Mouse (Mus musculus) embryonic fibroblast, embryonic 13.5 days (primary cell): ENCODE measurements around the gene Rasgrp3. TPM values are rescaled to one million over a fixed set of nuclear protein-coding genes. Genes with fewer than 3 reads are reported as not detected.
"Not testable (repeated sequence)": the region's sequence is repeated elsewhere in the genome, so short reads cannot be mapped to it uniquely, and the experiment has no call there.

ENCODE experiments used
- H3K27ac ChIP-seq: 2 replicates; pipeline ENCODE4 v1.5.1; 2012; ENCODE audit warnings: low read length, control low read depth, inconsistent platforms; ENCODE audit not compliant: insufficient read depth
- H3K4me1 ChIP-seq: 2 replicates; pipeline ENCODE4 v1.6.1; 2011; ENCODE audit warnings: low read length; ENCODE audit not compliant: control insufficient read depth, insufficient read depth
- H3K4me3 ChIP-seq: 2 replicates; pipeline ENCODE4 v1.5.1; 2011; ENCODE audit warnings: mild to moderate bottlenecking, control low read depth, low read length; ENCODE audit not compliant: insufficient read depth
- CTCF ChIP-seq: IDR thresholded peaks from 2 replicates; pipeline ENCODE4 v1.5.1; 2011; ENCODE audit warnings: mild to moderate bottlenecking, control low read depth, low read length, moderate library complexity, borderline replicate concordance; ENCODE audit not compliant: insufficient read depth
- POLR2A ChIP-seq: IDR thresholded peaks from 2 replicates; pipeline ENCODE4 v1.6.1; 2011; ENCODE audit warnings: low read depth, mild to moderate bottlenecking, control low read depth, low read length, moderate library complexity
- polyA plus RNA-seq: library from polyadenylated mRNA; stranded (reverse); fragments of >200 nt; gene quantifications from 2 replicates; pipeline ENCODE4 v1.2.4, GENCODE M21; 2011; ENCODE audit warnings: low read depth; ENCODE audit not compliant: missing spikeins, insufficient read length

The Rasgrp3 gene
- polyA plus RNA-seq, 1 experiment = 3.6 TPM

DNA sequence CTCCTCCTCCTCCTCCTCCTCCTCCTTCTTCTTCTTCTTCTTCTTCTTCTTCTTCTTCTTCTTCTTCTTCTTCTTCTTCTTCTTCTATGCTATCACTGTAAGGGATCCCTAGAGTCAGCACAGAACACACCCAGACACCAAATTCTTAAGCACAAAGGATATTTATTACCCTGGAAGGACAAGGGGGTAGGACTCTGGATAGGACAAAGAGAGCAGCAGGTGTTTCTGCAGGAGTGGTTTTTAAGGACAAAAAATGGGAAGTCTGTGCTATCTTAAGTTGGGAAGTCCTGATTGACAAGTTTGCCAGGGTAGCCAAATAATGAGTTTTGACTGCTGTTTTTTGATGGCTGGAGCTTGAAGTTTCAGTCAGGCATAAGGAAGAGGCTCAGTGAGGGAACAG is 17.9 kb downstream of the Rasgrp3 start:
- Histone ChIP-seq H3K4me3 (no peak overlapping the region), H3K27ac (no peak overlapping the region), H3K4me1 (no peaks in the 10 kb centered on the region)
- TF ChIP-seq POLR2A (no peak), CTCF (no peak)

DNA sequence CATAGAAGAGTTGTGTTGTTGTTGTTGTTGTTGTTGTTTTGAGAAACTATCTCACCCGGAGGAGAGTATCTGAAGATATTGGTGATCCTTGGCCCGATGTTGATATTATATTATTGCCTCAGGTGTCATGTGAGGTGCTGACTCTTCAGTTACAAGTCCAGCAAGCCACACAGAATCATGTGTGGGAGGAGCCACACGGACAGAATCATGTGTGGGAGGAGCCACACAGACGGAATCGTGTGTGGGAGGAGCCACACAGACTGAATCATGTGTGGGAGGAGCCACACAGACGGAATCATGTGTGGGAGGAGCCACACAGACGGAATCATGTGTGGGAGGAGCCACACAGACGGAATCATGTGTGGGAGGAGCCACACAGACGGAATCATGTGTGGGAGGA is 20.4 kb downstream of the Rasgrp3 start:
- not testable (repeated sequence) for H3K27ac ChIP-seq, H3K4me3 ChIP-seq, H3K4me1 ChIP-seq

DNA sequence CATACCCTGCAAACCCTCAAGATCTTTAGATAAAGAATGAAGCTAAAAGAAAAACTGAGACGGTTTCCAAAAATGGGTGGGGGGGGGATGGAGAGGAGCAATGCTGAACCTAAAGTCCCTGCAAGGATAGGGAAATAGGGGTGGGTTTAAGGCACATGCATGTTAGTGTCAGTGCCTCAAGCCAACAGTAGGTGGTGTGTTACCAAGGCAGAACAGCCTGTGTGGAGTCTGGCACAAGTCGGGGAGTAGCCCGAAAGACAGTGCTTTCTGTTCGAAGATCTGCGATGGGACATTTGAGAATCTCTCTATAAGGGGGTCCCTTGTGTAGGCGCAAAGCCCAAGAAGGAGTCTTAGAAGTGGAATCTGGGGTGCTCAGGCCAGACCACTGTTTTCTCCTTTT is 24.9 kb downstream of the Rasgrp3 start:
- Histone ChIP-seq H3K4me3 (no peak overlapping the region), H3K27ac (no peak overlapping the region), H3K4me1 (peaks cover 7% of the 10 kb centered on the region)
- TF ChIP-seq CTCF = peak; percentile 14; the same call in 1 of the 2 replicates
- no peak for TF ChIP-seq POLR2A

DNA sequence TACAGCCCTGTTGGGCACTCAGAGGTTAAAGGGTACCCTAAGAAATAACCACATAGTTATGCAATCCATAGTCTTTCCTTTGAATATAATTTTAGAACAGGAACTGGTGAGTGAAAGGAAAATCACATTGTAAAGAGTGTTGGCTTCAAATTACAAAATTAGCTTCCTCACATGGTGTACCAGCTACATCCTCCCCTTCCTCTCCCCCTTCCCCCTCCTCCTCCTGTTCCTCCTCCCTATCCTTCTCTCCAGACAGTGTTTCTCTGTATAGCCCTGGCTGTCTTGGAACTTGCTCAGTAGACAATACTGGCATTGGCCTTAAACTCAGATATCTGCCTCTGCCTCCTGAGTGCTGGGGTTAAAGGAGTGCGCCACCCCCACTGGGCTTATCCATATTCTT is 26.1 kb downstream of the Rasgrp3 start:
- H3K27ac ChIP-seq = no peak overlapping the region
- no peak overlapping the region for H3K4me3 ChIP-seq
- TF ChIP-seq CTCF = no peak
- no peak for TF ChIP-seq POLR2A
- H3K4me1 ChIP-seq = peaks cover 13% of the 10 kb centered on the region

DNA sequence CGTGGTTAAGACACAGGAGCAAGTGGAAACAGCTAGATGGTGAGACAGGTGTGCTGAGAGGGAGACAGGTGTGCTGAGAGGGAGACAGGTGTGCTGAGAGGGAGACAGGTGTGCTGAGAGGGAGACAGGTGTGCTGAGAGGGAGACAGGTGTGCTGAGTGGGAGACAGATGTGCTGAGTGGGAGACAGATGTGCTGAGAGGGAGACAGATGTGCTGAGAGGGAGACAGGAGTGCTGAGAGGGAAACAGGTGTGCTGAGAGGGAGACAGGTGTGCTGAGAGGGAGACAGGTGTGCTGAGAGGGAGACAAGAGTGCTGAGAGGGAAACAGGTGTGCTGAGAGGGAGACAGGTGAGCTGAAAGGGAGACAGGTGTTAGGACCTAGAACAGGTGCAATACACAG is 27.5 kb downstream of the Rasgrp3 start:
- not testable (repeated sequence) for H3K4me3 ChIP-seq, H3K27ac ChIP-seq
- peaks cover 15% of the 10 kb centered on the region for H3K4me1 ChIP-seq

DNA sequence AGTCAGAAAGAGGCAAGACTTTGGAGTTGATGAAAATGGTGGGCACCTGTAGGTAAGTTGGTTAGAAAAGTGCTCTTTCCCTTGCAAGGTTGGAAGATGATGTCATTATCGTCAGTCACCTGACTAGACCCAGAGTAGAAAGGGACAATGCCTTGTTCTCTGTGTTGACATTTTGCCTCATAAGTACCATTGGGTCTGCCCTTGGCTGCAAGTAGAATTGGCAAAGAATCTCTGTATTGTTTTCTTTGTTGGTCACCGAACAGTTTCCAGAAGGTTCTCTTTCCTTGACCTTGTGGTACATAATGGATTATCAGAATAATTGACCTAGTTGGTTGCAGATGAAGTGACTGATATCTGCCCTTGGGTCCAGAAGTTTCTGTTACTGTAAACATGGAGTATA is 27.9 kb downstream of the Rasgrp3 start:
- Histone ChIP-seq H3K4me1 (peaks cover 15% of the 10 kb centered on the region), H3K27ac (no peak overlapping the region), H3K4me3 (no peak overlapping the region)
- TF ChIP-seq POLR2A (no peak), CTCF (no peak)

DNA sequence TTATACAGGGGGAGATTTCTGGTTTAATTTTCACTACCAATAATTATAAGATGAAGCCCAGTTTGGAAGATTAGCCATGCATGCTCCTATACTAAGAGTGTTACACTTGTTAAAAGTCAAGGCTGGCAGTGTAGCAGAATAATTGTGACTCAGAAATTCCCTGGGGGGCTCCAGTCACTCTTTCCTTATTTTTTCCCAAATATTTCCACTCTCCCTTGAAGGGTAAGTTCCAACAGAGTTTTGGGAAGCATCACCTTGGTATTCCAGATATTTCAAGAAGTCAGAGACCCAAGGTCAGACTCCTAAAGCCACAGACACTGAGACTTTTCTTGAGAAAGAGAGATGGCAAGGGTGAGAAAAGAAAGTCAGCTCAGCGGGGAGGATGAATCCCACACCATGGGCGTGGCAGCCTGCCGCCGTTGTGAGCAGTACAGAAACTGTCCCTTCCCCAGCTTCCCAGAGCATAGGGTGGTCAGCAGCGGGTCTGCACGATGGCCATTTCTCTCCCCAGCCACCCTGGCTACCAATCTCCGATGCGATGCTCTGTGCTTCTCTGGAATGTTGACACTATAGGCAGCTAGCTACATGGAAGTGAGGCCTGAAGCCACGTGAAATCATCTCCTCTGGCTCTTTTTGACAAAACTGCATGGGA is 28.8 kb downstream of the Rasgrp3 start:
- peak overlapping the region; percentile 67 for H3K27ac ChIP-seq
- TF ChIP-seq CTCF = no peak
- TF ChIP-seq POLR2A = no peak
- H3K4me1 ChIP-seq = peaks cover 15% of the 10 kb centered on the region
- no peak overlapping the region for H3K4me3 ChIP-seq

DNA sequence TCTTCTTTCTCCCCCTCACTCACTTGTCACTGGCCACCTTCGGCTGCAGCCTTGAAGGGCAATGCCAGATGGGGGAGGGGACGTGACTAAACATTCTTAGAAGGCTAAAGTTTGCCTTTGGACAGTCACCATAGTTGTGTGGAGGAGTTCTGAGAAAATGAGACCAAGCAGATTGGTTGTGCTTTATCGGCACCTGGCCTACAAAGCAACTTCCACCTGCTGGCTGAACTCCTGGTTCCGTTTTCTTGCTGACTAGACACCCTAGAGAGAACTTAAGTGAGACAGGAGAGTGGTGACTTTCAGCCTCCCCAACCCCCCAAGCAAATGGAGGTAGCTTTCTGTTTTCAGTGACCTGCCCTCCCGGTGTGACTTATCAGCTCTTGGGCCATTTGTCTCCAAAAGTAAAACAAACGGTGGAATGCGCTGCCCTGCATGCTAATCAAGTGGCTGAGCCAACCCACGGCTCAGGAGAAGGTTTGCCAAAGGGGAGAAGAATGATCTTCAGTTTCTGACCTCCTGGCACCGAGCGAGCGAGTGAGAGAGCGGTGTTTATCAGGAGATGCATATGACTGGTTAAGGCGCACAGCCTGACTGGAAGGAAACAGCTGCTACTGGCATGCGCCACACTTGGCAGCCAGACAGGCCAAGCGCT is 29.4 kb downstream of the Rasgrp3 start:
- Histone ChIP-seq H3K27ac (peak overlapping the region; percentile 67), H3K4me1 (peaks cover 15% of the 10 kb centered on the region), H3K4me3 (no peak overlapping the region)
- TF ChIP-seq POLR2A (no peak; the same call in 1 of the 2 replicates), CTCF (no peak)

DNA sequence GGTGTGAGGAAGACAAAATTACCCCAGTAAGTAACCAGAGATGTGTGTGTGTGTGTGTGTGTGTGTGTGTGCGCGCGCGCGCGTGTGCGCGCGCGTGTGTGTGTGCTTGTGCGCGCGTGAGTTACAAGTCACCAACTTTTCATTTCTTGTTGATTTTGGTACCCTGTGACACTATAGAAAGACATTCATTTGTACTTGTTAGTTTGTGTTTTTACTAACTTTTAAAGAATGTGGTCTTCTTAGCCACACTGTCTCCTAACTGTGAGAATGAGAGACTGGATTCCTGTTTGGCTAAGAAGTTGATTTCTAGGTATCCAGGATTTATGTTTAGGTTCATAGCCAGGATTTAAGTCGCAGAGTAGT is 29.9 kb downstream of the Rasgrp3 start:
- TF ChIP-seq POLR2A (no peak), CTCF (no peak)
- Histone ChIP-seq H3K4me3 (no peak overlapping the region), H3K27ac (peak overlapping the region; percentile 67), H3K4me1 (peaks cover 20% of the 10 kb centered on the region)

DNA sequence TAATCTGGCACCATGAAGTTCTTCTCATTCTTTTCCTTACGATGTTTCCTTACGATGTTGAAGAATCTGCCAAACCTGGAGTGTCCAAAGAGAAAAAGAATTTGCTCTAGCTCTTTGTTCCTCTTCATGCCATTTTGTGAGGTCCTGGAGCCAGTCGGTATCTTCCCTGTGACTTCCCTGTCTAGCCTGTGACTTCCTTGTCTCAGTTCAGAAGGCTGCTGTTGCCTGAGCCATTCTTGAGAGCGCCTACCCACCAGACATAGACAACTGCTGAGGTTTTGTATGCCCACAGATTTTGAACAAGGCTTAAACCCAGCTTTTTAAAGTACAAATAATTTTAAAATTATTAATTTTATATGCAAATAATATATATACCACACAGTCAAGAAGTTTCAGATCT is 31.3 kb downstream of the Rasgrp3 start:
- H3K4me3 ChIP-seq = no peak overlapping the region
- TF ChIP-seq CTCF (no peak), POLR2A (no peak)
- H3K27ac ChIP-seq = no peak overlapping the region
- peaks cover 21% of the 10 kb centered on the region for H3K4me1 ChIP-seq
